Mouse (Mus musculus): Measurements from ENCODE around the gene Oas1d. TPM values are rescaled to one million over a fixed set of nuclear protein-coding genes. Genes with fewer than 3 reads are reported as not detected.
"Not testable (repeated sequence)": the region's sequence is repeated elsewhere in the genome, so short reads cannot be mapped to it uniquely, and the experiment has no call there.

Gene Oas1d
- polyA plus RNA-seq (2015; fragmentation: Nextera tagmentation; extraction: Ambion mirVana) = 0.07 TPM in 1 of 2 replicates, not detected in the other

DNA sequence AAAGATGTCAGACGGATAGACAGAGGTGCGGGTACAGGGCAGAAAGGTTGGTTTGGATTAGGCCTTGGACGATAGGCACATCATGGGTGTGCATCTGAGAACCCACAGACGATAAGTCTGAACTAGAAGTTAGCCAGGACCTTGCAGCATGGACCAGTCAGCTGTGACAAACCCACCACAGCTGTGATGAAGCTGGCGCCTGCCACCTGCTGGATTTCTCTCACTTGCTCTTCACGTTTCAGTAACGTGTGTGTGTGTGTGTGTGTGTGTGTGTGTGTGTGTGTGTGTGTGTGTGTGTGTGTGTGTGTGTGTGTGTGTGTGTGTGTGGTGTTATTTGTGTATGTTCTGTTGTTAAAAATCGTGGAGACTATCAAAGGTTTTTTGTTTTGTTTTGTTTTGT is at the start of gene Oas1d:
Oas1d (plus strand) TSS at position 333 of the 400 bp plus-strand sequence.
- 41% methylated on average over 8 of the region's 8 CpGs for WGBS
- not testable (repeated sequence) for DNase-seq (ENCODE audit: low spot score); H3K4me1 ChIP-seq (replicated peaks; ENCODE audit: control insufficient read depth, insufficient read depth); H3K9me3 ChIP-seq (ENCODE audit: control insufficient read depth, low read length); H3K36me3 ChIP-seq (ENCODE audit: control insufficient read depth, insufficient read depth, low read length); H3K4me3 ChIP-seq (ENCODE audit: low read depth, low read length); H3K4me2 ChIP-seq (replicated peaks; ENCODE audit: low read depth); ATAC-seq (ENCODE audit: low FRiP score, low TSS enrichment); H3K27ac ChIP-seq (replicated peaks); H3K9ac ChIP-seq (ENCODE audit: low read length); H3K27me3 ChIP-seq (ENCODE audit: control insufficient read depth, insufficient read depth, low read length)
- peak; percentile 34 for TF ChIP-seq CTCF (IDR thresholded peaks at IDR 0.05; ENCODE audit: low read depth)

DNA sequence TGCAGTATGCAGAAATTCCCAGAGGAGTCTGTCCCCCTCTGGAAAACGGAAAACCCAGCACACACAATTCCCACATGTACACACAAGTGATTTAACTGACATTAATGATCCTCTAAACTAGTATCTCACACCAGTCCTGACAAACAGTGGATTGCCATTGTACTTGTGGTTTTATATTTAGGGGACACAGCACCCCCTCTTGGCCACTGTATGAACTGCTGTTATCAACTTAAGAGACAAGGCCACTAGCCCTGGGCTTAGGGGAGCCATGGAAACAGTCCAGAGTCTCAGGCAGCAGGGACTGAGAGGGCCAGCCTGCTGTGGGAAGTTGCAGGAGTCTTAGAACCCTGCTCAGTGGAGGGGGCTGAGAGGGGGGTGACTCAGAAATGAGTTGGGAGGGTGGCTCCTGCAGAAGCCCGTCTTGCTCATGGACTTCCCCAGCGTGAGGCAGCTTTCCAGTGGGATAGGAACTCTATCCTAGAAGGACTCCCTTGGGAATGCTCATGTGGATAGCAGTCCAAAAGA is 48.9 kb upstream of the Oas1d start:
- ATAC-seq (ENCODE audit: low FRiP score, low TSS enrichment) (no peak), DNase-seq (ENCODE audit: low spot score) (peak; percentile 27)
- Histone ChIP-seq H3K36me3 (ENCODE audit: control insufficient read depth, insufficient read depth, low read length) (no peaks in the 10 kb centered on the region), H3K27ac (replicated peaks) (no peak overlapping the region), H3K9me3 (ENCODE audit: control insufficient read depth, low read length) (no peaks in the 10 kb centered on the region), H3K9ac (ENCODE audit: low read length) (no peak overlapping the region), H3K4me2 (replicated peaks; ENCODE audit: low read depth) (no peak overlapping the region), H3K4me1 (replicated peaks; ENCODE audit: control insufficient read depth, insufficient read depth) (no peaks in the 10 kb centered on the region), H3K27me3 (ENCODE audit: control insufficient read depth, insufficient read depth, low read length) (no peaks in the 10 kb centered on the region), H3K4me3 (ENCODE audit: low read depth, low read length) (no peak overlapping the region)
- TF ChIP-seq CTCF (IDR thresholded peaks at IDR 0.05; ENCODE audit: low read depth) = peak; percentile 66
- no peak for TF ChIP-seq EP300 (optimal IDR thresholded peaks at IDR 0.05)
- 66% methylated on average over 3 of the region's 3 CpGs for WGBS

DNA sequence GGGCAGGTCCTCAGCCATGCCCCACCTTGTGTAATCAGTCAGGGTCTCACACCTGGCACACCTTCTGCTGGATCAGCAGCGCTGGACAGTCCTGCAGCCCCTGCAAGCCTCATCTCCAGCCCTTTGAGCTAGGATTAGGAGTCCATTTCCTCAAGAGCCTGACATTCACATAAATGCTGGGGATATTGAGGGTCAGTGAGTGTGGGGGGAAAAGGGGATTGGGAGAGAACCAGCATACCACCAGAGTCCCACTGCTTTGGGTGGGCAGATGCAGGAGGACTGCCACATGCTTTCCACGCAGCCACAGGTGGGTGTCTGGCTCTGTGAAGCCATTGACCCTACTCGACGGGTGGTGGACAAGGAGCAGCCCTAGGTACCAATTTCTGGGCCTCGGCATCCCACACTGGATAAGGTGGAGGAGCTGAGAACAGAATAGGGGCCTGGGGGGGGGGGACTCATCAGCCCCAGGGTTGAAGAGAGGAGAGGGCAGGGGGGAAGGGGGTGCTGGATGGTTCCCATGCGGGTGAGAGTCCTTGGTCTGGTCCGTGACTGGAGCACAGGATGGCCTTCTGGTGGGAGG is 44.8 kb upstream of the Oas1d start:
- 81% methylated on average over 7 of the region's 7 CpGs for WGBS
- Histone ChIP-seq H3K4me2 (replicated peaks; ENCODE audit: low read depth) (no peak overlapping the region), H3K36me3 (ENCODE audit: control insufficient read depth, insufficient read depth, low read length) (no peaks in the 10 kb centered on the region), H3K27me3 (ENCODE audit: control insufficient read depth, insufficient read depth, low read length) (no peaks in the 10 kb centered on the region), H3K4me1 (replicated peaks; ENCODE audit: control insufficient read depth, insufficient read depth) (no peaks in the 10 kb centered on the region), H3K9ac (ENCODE audit: low read length) (no peak overlapping the region), H3K9me3 (ENCODE audit: control insufficient read depth, low read length) (no peaks in the 10 kb centered on the region), H3K27ac (replicated peaks) (no peak overlapping the region), H3K4me3 (ENCODE audit: low read depth, low read length) (no peak overlapping the region)
- ATAC-seq (ENCODE audit: low FRiP score, low TSS enrichment) (no peak), DNase-seq (ENCODE audit: low spot score) (no peak)
- TF ChIP-seq EP300 (optimal IDR thresholded peaks at IDR 0.05) = no peak
- no peak for TF ChIP-seq CTCF (IDR thresholded peaks at IDR 0.05; ENCODE audit: low read depth)

DNA sequence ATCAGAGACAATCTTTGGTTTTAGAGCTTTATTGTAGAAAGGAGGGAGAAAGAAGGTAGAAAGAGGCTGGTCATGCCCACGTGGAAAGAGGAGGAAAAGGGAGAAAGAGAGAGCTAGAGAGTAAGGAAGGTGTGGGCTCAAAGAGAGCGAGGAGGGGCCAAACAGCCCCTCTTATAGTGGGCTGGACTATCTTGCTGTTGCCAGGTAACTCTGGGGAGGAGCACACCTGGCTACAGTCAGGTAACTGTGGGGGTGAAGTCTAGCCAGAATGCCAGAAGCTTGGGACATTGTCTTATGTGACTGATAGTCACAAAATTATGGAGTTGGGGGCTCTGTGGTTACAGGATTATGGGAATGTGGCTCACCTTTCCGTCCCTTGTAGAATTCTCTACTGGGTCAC is 44.3 kb upstream of the Oas1d start:
- DNase-seq (ENCODE audit: low spot score) = no peak
- Histone ChIP-seq H3K27me3 (ENCODE audit: control insufficient read depth, insufficient read depth, low read length) (no peaks in the 10 kb centered on the region), H3K4me2 (replicated peaks; ENCODE audit: low read depth) (no peak overlapping the region), H3K4me3 (ENCODE audit: low read depth, low read length) (no peak overlapping the region), H3K4me1 (replicated peaks; ENCODE audit: control insufficient read depth, insufficient read depth) (no peaks in the 10 kb centered on the region), H3K27ac (replicated peaks) (no peak overlapping the region), H3K9me3 (ENCODE audit: control insufficient read depth, low read length) (no peaks in the 10 kb centered on the region), H3K36me3 (ENCODE audit: control insufficient read depth, insufficient read depth, low read length) (no peaks in the 10 kb centered on the region), H3K9ac (ENCODE audit: low read length) (no peak overlapping the region)
- WGBS = 55% methylated on average over 3 of the region's 3 CpGs
- TF ChIP-seq CTCF (IDR thresholded peaks at IDR 0.05; ENCODE audit: low read depth) = no peak
- no peak for TF ChIP-seq EP300 (optimal IDR thresholded peaks at IDR 0.05)
- ATAC-seq (ENCODE audit: low FRiP score, low TSS enrichment) = no peak

DNA sequence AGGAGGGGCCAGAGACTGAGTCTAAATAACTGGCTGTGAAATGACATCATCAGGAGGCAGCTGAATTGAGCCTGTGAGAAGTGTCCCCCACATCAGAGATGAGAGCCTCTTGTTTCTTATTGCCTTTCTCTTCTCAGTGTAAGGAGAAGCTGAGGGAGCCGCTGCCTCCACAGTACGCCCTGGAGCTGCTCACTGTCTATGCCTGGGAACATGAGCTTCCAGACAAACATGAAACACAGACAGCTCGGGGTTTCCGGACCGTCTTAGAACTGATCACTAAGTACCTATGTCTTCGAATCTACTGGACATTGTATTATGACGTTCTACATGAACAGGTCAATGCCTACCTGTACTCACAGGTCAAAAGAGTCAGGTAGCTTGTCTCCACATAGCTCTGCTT is 43.6 kb upstream of the Oas1d start:
- H3K9ac ChIP-seq (ENCODE audit: low read length) = no peak overlapping the region
- no peaks in the 10 kb centered on the region for H3K4me1 ChIP-seq (replicated peaks; ENCODE audit: control insufficient read depth, insufficient read depth)
- H3K4me2 ChIP-seq (replicated peaks; ENCODE audit: low read depth) = no peak overlapping the region
- H3K9me3 ChIP-seq (ENCODE audit: control insufficient read depth, low read length) = no peaks in the 10 kb centered on the region
- H3K27me3 ChIP-seq (ENCODE audit: control insufficient read depth, insufficient read depth, low read length) = no peaks in the 10 kb centered on the region
- TF ChIP-seq EP300 (optimal IDR thresholded peaks at IDR 0.05) (no peak), CTCF (IDR thresholded peaks at IDR 0.05; ENCODE audit: low read depth) (no peak)
- no peaks in the 10 kb centered on the region for H3K36me3 ChIP-seq (ENCODE audit: control insufficient read depth, insufficient read depth, low read length)
- DNase-seq (ENCODE audit: low spot score) (no peak), ATAC-seq (ENCODE audit: low FRiP score, low TSS enrichment) (no peak)
- WGBS = 81% methylated on average over 7 of the region's 7 CpGs
- H3K4me3 ChIP-seq (ENCODE audit: low read depth, low read length) = no peak overlapping the region
- no peak overlapping the region for H3K27ac ChIP-seq (replicated peaks)

DNA sequence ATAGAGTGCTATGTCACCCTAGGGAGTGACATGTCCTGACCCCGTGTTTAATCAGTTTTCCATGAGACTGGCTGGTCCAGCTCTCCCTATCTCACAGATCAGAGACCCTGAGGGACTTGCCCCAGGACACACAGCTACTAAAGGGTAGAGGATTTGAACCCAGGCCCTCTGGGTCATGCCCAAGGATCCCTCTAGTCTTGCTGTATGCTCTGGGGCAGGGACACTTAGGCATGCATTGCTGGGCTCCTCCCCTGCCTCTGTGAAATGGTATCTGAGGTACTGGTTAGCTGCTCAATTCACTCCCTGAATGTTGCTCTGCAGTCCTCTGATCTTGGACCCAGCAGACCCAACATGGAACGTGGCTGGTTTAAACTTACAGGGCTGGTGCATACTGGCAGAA is 42.9 kb upstream of the Oas1d start:
- no peaks in the 10 kb centered on the region for H3K36me3 ChIP-seq (ENCODE audit: control insufficient read depth, insufficient read depth, low read length)
- WGBS = 50% methylated on average over 2 of the region's 2 CpGs
- no peaks in the 10 kb centered on the region for H3K27me3 ChIP-seq (ENCODE audit: control insufficient read depth, insufficient read depth, low read length)
- TF ChIP-seq EP300 (optimal IDR thresholded peaks at IDR 0.05) = no peak
- TF ChIP-seq CTCF (IDR thresholded peaks at IDR 0.05; ENCODE audit: low read depth) = no peak
- H3K4me2 ChIP-seq (replicated peaks; ENCODE audit: low read depth) = no peak overlapping the region
- no peak overlapping the region for H3K27ac ChIP-seq (replicated peaks)
- H3K9ac ChIP-seq (ENCODE audit: low read length) = no peak overlapping the region
- H3K4me1 ChIP-seq (replicated peaks; ENCODE audit: control insufficient read depth, insufficient read depth) = no peaks in the 10 kb centered on the region
- no peak overlapping the region for H3K4me3 ChIP-seq (ENCODE audit: low read depth, low read length)
- no peak for ATAC-seq (ENCODE audit: low FRiP score, low TSS enrichment)
- DNase-seq (ENCODE audit: low spot score) = no peak
- H3K9me3 ChIP-seq (ENCODE audit: control insufficient read depth, low read length) = no peaks in the 10 kb centered on the region

DNA sequence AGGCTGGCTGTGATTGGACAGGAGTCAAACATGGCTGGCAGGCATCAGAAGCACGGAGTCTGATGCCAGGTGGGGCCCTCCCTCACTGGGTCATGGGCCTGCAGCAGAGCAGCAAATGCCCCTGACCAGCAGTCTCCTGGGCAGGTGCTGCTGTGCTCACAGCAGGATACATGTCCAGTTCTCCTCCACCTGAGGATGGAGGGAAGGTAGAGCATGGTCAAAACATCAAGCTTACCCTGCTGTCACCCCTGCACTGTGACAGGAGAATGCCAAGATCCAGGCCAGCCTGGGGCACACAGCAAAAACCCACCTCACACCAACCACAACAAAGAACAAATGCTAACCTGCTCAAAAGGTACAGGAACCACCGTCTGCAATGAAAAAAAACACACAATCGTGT is 37.5 kb upstream of the Oas1d start:
- not testable (repeated sequence) for ATAC-seq (ENCODE audit: low FRiP score, low TSS enrichment); H3K27ac ChIP-seq (replicated peaks); H3K4me2 ChIP-seq (replicated peaks; ENCODE audit: low read depth); H3K4me1 ChIP-seq (replicated peaks; ENCODE audit: control insufficient read depth, insufficient read depth); DNase-seq (ENCODE audit: low spot score); H3K36me3 ChIP-seq (ENCODE audit: control insufficient read depth, insufficient read depth, low read length); H3K9ac ChIP-seq (ENCODE audit: low read length); H3K4me3 ChIP-seq (ENCODE audit: low read depth, low read length); H3K27me3 ChIP-seq (ENCODE audit: control insufficient read depth, insufficient read depth, low read length); H3K9me3 ChIP-seq (ENCODE audit: control insufficient read depth, low read length)
- WGBS = 52% methylated on average over 2 of the region's 3 CpGs

DNA sequence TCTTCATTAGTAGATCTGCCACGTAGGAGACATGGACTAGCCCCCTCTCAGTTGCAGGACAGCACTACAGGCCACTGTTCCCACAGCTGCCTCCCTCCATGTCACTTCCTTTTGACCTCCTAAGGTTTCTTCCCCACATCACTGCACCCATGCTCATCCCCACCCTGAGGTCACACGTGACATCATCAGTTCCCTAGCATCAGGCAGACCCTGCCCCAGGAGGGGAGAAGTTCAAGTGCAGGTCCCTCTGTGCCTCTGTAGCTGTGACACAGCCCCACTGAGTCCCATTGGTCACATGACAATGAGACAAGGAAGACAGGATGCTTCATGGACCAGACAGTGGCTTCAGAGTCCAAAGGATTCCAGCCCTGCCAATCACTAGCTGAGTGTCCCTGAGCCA is 36.9 kb upstream of the Oas1d start:
- not testable (repeated sequence) for H3K9me3 ChIP-seq (ENCODE audit: control insufficient read depth, low read length); ATAC-seq (ENCODE audit: low FRiP score, low TSS enrichment); DNase-seq (ENCODE audit: low spot score); H3K4me3 ChIP-seq (ENCODE audit: low read depth, low read length); H3K9ac ChIP-seq (ENCODE audit: low read length); H3K27me3 ChIP-seq (ENCODE audit: control insufficient read depth, insufficient read depth, low read length); H3K4me1 ChIP-seq (replicated peaks; ENCODE audit: control insufficient read depth, insufficient read depth); H3K36me3 ChIP-seq (ENCODE audit: control insufficient read depth, insufficient read depth, low read length); H3K4me2 ChIP-seq (replicated peaks; ENCODE audit: low read depth); H3K27ac ChIP-seq (replicated peaks)
- 80% methylated on average over 2 of the region's 2 CpGs for WGBS

DNA sequence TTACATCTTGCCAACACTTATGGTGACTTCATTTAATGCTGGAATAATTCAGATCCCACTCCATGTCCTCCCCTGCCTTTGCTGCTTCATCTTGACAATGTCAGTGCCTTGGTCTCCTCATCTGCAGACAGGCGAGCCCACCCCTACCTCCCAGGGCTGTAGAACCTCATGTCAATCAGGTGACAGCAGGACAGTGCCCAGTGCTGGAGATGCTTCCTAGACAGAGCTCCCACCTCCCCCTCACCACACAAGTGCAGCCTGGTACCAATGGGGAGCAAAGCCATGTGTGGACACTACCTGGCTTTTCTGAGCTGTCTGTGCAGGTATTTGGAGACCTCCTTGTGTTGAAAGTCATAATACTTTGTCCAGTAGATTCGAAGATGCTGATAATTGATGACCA is 35.5 kb upstream of the Oas1d start:
- not testable (repeated sequence) for H3K9me3 ChIP-seq (ENCODE audit: control insufficient read depth, low read length); H3K4me2 ChIP-seq (replicated peaks; ENCODE audit: low read depth); H3K4me1 ChIP-seq (replicated peaks; ENCODE audit: control insufficient read depth, insufficient read depth); H3K36me3 ChIP-seq (ENCODE audit: control insufficient read depth, insufficient read depth, low read length); ATAC-seq (ENCODE audit: low FRiP score, low TSS enrichment); H3K9ac ChIP-seq (ENCODE audit: low read length); H3K27me3 ChIP-seq (ENCODE audit: control insufficient read depth, insufficient read depth, low read length); H3K27ac ChIP-seq (replicated peaks); H3K4me3 ChIP-seq (ENCODE audit: low read depth, low read length); DNase-seq (ENCODE audit: low spot score)
- WGBS = 74% methylated on average over 2 of the region's 2 CpGs

All from stomach, postnatal 0 days (tissue).